Mouse (Mus musculus) C2C12 (cell line): ENCODE results near the gene Pcnp. TPM values are rescaled to one million over a fixed set of nuclear protein-coding genes. Genes with fewer than 3 reads are reported as not detected.
A peak's percentile ranks its signal among the peaks of the same experiment; 100 is the strongest.

ENCODE experiments used
- H3K27me3 ChIP-seq: one replicate; pipeline ENCODE4 v1.6.1; 2011; ENCODE audit not compliant: control insufficient read depth, insufficient read depth, insufficient read length
- H3K36me3 ChIP-seq: one replicate; pipeline ENCODE4 v1.6.1; 2011; ENCODE audit not compliant: control insufficient read depth, insufficient read depth
- H3K4me3 ChIP-seq: one replicate; pipeline ENCODE4 v1.5.1; 2011; ENCODE audit warnings: mild to moderate bottlenecking, control low read depth; ENCODE audit not compliant: poor library complexity, insufficient read depth, severe bottlenecking
- H3K79me2 ChIP-seq: one replicate; pipeline ENCODE4 v1.6.1; 2011; ENCODE audit not compliant: control insufficient read depth, insufficient read depth
- H3K79me3 ChIP-seq: one replicate; pipeline ENCODE4 v1.6.1; 2011; ENCODE audit warnings: low read depth, control low read depth
- H3ac ChIP-seq: one replicate; pipeline ENCODE3; 2011; ENCODE audit warnings: low read depth; ENCODE audit not compliant: control insufficient read depth, insufficient read length
- CEBPB ChIP-seq: IDR thresholded peaks from one replicate; pipeline ENCODE4 v1.6.1; 2011; ENCODE audit warnings: low read depth, mild to moderate bottlenecking, control low read depth, moderate library complexity
- CTCF ChIP-seq: IDR thresholded peaks from one replicate; pipeline ENCODE4 v1.5.1; 2011; ENCODE audit not compliant: control insufficient read depth, insufficient read depth, insufficient read length
- FOSL1 ChIP-seq: IDR thresholded peaks from one replicate; pipeline ENCODE4 v1.8.0; 2011; ENCODE audit warnings: mild to moderate bottlenecking, low read length; ENCODE audit not compliant: poor library complexity, insufficient read depth, severe bottlenecking
- MAX ChIP-seq: IDR thresholded peaks from one replicate; pipeline ENCODE4 v1.6.1; 2011; ENCODE audit warnings: mild to moderate bottlenecking, control low read depth
- MYOD1 ChIP-seq: IDR thresholded peaks from one replicate; pipeline ENCODE4 v1.6.1; 2011; ENCODE audit warnings: low read depth; ENCODE audit not compliant: control insufficient read depth, insufficient read length
- MYOG ChIP-seq: IDR thresholded peaks from one replicate; pipeline ENCODE4 v1.6.1; 2011; ENCODE audit not compliant: control insufficient read depth, insufficient read length; ENCODE audit errors: extremely low read depth
- USF1 ChIP-seq: IDR thresholded peaks from one replicate; pipeline ENCODE4 v1.6.1; 2011; ENCODE audit warnings: low read depth, mild to moderate bottlenecking, control low read depth, moderate library complexity
- polyA plus RNA-seq: library from polyadenylated mRNA; unstranded; fragments of >200 nt; fragmentation: generic; extraction: Trizol; gene quantifications from one replicate; pipeline ENCODE4 v1.2.1, GENCODE M21; 2012; ENCODE audit warnings: missing spikeins

Gene Pcnp
- polyA plus RNA-seq, 1 experiment: 41.2 TPM

DNA sequence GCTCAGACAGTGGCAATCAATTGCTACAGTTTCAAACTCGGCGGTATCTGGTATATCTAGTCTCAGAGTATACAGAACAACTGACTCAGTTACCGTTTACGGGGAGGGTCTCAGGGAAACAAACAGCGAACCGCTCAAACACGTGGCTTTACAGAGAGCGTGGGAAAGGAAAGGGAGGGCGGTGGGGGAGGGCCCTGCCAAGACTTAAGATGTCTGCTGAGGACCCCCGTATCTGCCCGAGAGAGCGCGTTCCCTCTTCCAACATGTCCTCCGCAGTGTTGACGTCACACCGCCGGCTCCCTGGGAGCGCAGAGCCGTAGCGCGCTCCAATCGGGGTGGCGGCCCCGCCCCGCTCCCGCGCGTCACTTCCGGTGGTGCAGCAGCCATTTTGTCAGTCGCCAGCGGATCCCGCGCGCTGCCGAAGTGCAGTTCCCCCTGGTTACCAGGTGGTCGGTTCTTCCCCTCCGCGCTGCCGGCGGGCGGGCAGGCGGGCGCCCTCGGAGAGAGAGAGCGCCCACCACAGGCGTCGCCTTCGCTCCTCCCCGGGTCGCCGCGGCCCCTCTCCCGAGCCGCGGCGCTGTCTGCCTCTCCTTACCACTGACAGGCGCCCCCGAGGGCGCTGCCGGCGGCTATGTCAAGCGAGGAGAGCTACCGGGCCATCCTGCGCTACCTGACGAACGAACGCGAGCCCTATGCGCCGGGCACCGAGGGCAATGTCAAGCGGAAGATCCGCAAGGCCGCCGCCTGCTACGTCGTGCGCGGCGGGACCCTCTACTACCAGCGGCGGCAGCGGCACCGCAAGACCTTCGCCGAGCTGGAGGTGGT lies 55.9 kb downstream of the Pcnp start, which contains the start of gene Zbtb11:
TSS of gene Zbtb11 (plus strand) at position 453 of the 825 bp plus-strand sequence.
- Histone ChIP-seq H3K36me3 (peaks cover 52% of the 10 kb centered on the region), H3K27me3 (no peaks in the 10 kb centered on the region), H3K4me3 (peak within 1 kb of the TSS; percentile 91), H3ac (peak within 1 kb of the TSS; percentile 100), H3K79me3 (peaks cover 61% of the 10 kb centered on the region), H3K79me2 (peaks cover 84% of the 10 kb centered on the region)
- TF ChIP-seq USF1: no peak
- peak; percentile 88 for TF ChIP-seq MAX
- TF ChIP-seq MYOD1: no peak

DNA sequence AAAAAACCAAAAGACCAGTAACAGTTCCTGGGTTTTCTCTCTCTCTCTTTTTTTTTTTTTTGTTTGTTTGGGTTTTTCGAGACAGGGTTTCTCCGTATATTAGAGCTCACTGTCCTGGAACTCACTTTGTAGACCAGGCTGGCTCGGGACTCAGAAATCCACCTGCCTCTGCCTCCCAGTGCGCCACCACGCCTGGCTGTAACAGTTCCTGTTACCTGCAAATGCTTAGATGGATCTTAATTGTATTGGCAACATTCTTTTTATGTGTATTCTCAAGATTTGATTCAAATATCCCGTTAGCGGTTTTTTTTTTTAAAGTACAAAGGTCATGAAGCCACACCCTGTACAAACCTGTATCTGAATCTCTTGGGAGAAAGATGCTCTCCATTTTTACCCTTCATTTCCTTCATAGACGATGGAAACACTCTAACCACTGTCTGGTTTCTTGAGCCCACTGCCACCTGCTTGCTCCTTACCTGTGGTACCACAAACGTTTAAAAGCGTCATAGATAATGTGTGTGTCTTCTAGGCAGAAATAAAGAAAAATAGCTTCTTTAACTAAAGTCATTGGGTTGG lies 56.8 kb downstream of the Pcnp start:
- Histone ChIP-seq H3K36me3 (peaks cover 57% of the 10 kb centered on the region), H3K4me3 (no peak overlapping the region), H3ac (no peak overlapping the region), H3K27me3 (no peaks in the 10 kb centered on the region), H3K79me3 (peaks cover 62% of the 10 kb centered on the region), H3K79me2 (peaks cover 84% of the 10 kb centered on the region)
- TF ChIP-seq MYOD1 (no peak), CTCF (no peak), MAX (no peak), CEBPB (no peak), USF1 (no peak), MYOG (no peak), FOSL1 (no peak)

DNA sequence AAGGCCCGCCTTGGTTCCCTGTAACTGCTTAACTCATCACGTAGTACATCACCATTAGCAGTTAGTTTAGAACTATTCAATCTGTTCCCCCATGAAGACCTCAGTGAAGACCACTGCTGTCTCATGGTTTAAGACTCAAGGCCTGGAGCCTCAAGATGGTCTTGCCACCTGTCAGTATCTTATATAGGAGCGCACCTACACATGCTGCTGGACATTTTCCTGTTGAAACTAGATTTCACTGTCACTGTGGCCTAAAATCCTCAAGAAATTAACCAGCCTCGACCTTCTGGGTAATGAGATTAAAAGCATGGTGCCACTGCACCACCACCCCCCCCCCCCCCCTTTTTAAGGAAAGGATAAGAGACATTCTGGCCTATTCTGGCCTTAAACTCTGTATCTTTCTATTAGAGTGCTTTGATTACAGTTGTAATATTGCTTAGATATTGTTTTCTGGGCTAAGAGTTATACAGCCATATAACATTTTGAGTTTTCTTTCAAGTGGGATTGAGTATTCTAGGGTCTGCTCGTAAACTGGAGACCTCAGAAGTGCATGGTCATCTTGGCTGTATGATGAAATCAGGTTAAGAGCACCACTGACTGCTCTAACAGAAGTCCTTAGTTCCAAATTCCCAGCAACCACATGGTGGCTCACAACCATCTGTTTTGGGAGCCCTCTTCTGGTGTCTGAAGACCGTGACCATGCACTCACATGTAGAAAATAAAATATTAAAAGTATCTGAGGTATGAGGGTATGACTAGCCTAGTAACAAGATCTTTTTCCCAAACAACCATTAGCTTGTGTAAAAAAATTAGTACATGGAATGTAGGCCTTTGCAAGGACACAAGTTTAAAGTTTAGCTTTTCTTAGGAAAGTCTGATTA lies 57.6 kb downstream of the Pcnp start:
- Histone ChIP-seq H3K79me2 (peaks cover 84% of the 10 kb centered on the region), H3K27me3 (no peaks in the 10 kb centered on the region), H3K79me3 (peaks cover 63% of the 10 kb centered on the region), H3K36me3 (peaks cover 63% of the 10 kb centered on the region), H3K4me3 (no peak overlapping the region), H3ac (no peak overlapping the region)
- no peak for TF ChIP-seq MYOD1
- TF ChIP-seq CTCF: no peak
- TF ChIP-seq MAX: peak; percentile 13
- no peak for TF ChIP-seq FOSL1
- no peak for TF ChIP-seq CEBPB

DNA sequence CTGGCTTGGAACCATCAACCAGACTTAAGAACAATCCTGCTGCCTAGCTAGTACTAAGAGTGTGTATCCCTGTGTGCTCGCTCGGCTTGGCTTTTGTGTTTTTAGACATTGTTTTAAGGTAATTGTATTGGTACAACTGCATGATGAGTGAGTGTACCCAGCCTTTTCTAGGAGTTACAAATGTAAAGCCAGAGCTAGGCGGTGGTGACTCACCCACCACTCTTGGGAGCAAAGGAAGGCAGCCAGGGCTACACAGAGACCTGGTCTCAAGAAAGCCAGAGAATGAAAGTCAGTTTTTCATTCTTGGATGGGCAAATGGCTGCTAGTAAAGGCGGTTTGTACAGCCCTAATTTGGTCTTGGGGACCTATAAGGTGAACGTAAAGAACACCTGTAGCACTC lies 59.1 kb downstream of the Pcnp start:
- Histone ChIP-seq H3ac (no peak overlapping the region), H3K27me3 (no peaks in the 10 kb centered on the region), H3K4me3 (no peak overlapping the region), H3K36me3 (peaks cover 64% of the 10 kb centered on the region), H3K79me3 (peaks cover 52% of the 10 kb centered on the region), H3K79me2 (peaks cover 76% of the 10 kb centered on the region)
- TF ChIP-seq FOSL1: no peak
- no peak for TF ChIP-seq MYOG
- no peak for TF ChIP-seq CTCF
- no peak for TF ChIP-seq CEBPB

DNA sequence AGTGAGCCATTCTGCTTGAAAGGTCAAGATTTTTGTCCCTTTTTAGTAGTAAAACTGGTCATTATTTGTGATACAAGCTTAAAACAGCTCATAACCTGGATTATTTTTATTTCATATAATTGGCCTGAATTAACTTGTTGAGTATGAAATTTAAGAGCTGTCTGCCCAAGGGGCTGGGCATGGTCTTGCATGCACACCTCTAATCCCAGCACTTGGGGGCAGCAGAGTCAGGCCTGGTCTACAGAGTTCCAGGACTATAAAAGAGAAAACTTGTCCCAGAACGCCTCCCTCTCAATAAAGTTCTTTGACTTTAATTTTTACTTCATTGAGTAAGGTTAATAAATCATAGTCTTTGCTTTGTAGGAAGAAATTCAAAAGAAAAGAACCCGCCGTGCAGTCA lies 60.4 kb downstream of the Pcnp start:
- Histone ChIP-seq H3K36me3 (peaks cover 64% of the 10 kb centered on the region), H3K79me2 (peaks cover 64% of the 10 kb centered on the region)
- TF ChIP-seq USF1 (no peak), FOSL1 (no peak), MYOG (no peak), CTCF (no peak), MAX (no peak)

DNA sequence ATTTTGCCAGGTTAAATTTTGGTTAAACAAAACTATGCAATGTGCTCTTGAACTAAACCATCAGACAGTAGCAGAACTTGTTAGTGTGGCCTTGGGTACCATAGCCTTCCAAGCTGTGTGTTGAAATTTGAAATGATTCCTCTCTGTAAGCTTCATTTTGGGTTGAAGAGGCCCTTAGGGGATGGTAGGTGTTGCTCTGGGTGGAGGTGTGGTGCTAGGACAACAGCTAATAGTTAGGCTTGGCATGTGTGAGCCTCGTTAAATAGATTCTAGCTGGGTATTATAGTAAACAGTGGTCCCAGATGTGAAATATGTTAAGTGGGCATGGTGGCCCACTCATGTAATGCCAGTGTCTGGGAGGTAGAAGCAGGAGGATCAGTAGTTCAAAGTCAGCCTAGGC lies 62.3 kb downstream of the Pcnp start:
- peaks cover 59% of the 10 kb centered on the region for H3K79me2 ChIP-seq
- H3K79me3 ChIP-seq: peaks cover 43% of the 10 kb centered on the region
- TF ChIP-seq CEBPB (no peak), FOSL1 (no peak), MYOG (no peak), MYOD1 (no peak), CTCF (no peak), USF1 (no peak), MAX (no peak)
- peaks cover 53% of the 10 kb centered on the region for H3K36me3 ChIP-seq
- peak overlapping the region; percentile 75 for H3ac ChIP-seq
- peak overlapping the region; percentile 80 for H3K4me3 ChIP-seq
- no peaks in the 10 kb centered on the region for H3K27me3 ChIP-seq

More for the DNA sequence above, 60.4 kb downstream of the Pcnp start:
- Histone ChIP-seq H3K27me3 (no peaks in the 10 kb centered on the region), H3ac (no peak overlapping the region), H3K79me3 (peaks cover 43% of the 10 kb centered on the region), H3K4me3 (no peak overlapping the region)
